Mouse (Mus musculus) hindbrain, embryonic 10.5 days (tissue): ENCODE data around the gene Arhgdig. TPM values are rescaled to one million over a fixed set of nuclear protein-coding genes. Genes with fewer than 3 reads are reported as not detected.
A peak's percentile ranks its signal among the peaks of the same experiment; 100 is the strongest.
"Not testable (repeated sequence)": the region's sequence is repeated elsewhere in the genome, so short reads cannot be mapped to it uniquely, and the experiment has no call there.

Experiments used
- DNase-seq: peaks from one replicate; pipeline ENCODE4 v3.0.0-alpha.2; 2017; ENCODE audit warnings: low spot score
- H3K27ac ChIP-seq: fragments of 300-500 bp; sonication (generic); 2 replicates; pipeline ENCODE4 v1.5.1; 2016; ENCODE audit warnings: mild to moderate bottlenecking, moderate library complexity
- H3K27me3 ChIP-seq: fragments of 300-500 bp; sonication (generic); 2 replicates; pipeline ENCODE4 v1.6.1; 2016; ENCODE audit warnings: mild to moderate bottlenecking; ENCODE audit not compliant: poor library complexity, insufficient read depth, severe bottlenecking
- H3K36me3 ChIP-seq: fragments of 300-500 bp; sonication (generic); 2 replicates; pipeline ENCODE4 v1.6.1; 2016; ENCODE audit warnings: mild to moderate bottlenecking, moderate library complexity
- H3K4me1 ChIP-seq: fragments of 300-500 bp; sonication (generic); replicated peaks from 2 replicates; pipeline ENCODE4 v1.6.1; 2016; ENCODE audit warnings: mild to moderate bottlenecking
- H3K4me3 ChIP-seq: fragments of 300-500 bp; sonication (generic); 2 replicates; pipeline ENCODE4 v1.5.1; 2016; ENCODE audit warnings: mild to moderate bottlenecking, moderate library complexity
- H3K9me3 ChIP-seq: fragments of 300-500 bp; sonication (generic); 2 replicates; pipeline ENCODE4 v1.6.1; 2016; ENCODE audit warnings: mild to moderate bottlenecking, moderate library complexity
- WGBS: fragments of 180-500 bp; shearing (Covaris S2); methylation state at CpG from one replicate; pipeline ENCODE4 v1.1.7; 2016; 5-methylcytosine and 5-hydroxymethylcytosine counted together
- polyA plus RNA-seq: library from polyadenylated mRNA; unstranded; fragments of >200 nt; fragmentation: Nextera tagmentation; extraction: Ambion mirVana; gene quantifications from 2 replicates; pipeline ENCODE4 v1.2.1, GENCODE M21; 2016

The Arhgdig gene
- polyA plus RNA-seq, 1 experiment from 2014 or later, result 8.3 TPM

DNA sequence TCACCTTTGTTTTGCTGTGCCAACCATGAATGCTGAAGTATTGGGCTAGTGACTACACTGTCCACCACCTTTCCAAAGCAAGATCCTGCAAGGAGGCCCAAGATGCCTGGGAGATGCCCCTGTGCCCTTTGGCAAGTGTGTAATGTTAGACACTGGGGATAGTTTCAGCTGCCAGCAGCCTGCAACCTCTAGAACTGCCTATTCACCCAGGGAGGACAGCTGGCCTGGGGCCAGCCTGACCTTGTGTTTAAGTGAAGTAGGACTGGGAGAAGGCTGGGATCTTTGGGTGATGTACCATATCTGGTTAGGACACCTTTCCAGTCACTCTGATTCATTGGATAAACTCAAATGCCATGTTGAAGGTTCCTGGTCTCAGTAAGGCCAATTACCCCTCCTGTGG, 5.6 kb downstream of the Arhgdig start:
- H3K4me3 ChIP-seq, result no peak overlapping the region
- H3K27ac ChIP-seq, result no peak overlapping the region
- H3K36me3 ChIP-seq, result peaks cover 23% of the 10 kb centered on the region
- peaks cover 50% of the 10 kb centered on the region for H3K4me1 ChIP-seq
- peaks cover 80% of the 10 kb centered on the region for H3K27me3 ChIP-seq
- no peaks in the 10 kb centered on the region for H3K9me3 ChIP-seq
- no peak for DNase-seq

DNA sequence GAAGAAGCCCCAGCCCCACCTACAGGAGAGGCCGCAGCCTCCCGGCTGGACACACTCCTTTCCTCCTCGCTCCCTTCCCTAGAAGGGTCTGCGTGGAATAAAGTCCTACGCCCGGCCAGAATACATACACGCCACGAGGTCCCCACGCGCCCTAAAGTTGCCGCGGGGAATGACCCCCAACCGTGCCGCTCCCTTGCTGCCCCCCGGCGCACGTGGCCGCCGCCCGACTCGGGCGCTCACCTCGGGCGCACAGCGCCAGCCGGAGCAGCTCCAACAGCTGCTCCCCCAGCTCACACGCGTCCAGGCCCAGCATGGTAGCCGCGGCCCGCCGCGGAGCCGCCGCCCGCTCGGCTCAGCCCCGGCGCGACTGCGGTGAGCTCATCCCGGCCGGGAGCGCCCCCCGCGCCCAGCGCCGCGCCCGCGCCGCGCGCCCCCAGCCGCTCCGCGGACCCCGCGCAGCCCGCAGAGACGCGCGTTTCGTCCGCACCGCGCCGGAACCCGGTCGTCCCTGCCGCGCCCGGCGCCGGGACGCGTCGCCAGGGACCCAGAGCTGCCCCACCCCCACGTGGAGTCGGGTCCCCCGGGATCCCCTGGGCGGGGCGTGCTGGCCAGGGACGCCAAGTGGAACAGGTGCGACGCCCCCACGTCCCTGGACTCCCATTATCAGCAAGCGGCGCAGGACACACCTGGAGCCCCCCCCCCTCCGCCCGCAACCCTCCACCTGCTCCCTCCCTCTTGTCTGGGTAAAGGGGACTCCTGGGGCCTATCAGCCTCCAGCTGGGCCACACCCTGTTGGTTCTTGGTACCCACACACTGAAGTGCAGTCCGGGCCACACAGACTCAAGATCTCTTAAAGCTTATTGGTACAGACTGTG, 6.5 kb downstream of the Arhgdig start:
- Histone ChIP-seq H3K27ac (peak overlapping the region; percentile 78), H3K36me3 (peaks cover 32% of the 10 kb centered on the region), H3K4me1 (peaks cover 50% of the 10 kb centered on the region), H3K9me3 (no peaks in the 10 kb centered on the region), H3K27me3 (peaks cover 76% of the 10 kb centered on the region), H3K4me3 (peak overlapping the region; percentile 64)
- peak; percentile 44 for DNase-seq
- 2% methylated on average over 91 of the region's 92 CpGs for WGBS

DNA sequence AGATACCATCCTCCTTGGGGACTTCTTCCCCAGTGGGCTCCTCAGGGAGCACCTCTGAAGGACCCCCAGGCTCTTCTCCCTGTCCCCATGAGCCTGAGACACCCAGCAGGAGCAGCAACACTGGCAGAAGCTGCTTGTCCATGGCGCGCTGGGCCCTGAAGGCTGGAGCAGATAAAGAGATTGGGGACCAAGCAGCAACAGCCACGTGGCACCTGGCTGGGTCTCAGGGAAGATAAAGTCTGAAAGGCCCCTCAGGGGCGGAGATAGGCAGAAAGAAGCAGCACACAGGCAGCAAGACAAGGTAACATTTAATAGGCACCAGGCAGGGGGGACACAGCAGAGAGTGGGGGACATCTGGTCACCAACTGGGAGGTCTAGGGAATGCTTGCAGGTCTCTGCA, 8.7 kb downstream of the Arhgdig start, which contains the start of gene Pdia2:
Gene Pdia2 (minus strand): TSS at position 196 of the 400 bp plus-strand sequence.
- H3K27me3 ChIP-seq, result peaks cover 55% of the 10 kb centered on the region
- H3K27ac ChIP-seq, result no peak within 1 kb of the TSS
- DNase-seq, result no peak
- WGBS, result 82% methylated on average over 4 of the region's 4 CpGs
- H3K9me3 ChIP-seq, result no peaks in the 10 kb centered on the region
- H3K4me1 ChIP-seq, result peaks cover 37% of the 10 kb centered on the region
- peak within 1 kb of the TSS; percentile 64; the same call in 1 of the 2 replicates for H3K4me3 ChIP-seq
- peaks cover 54% of the 10 kb centered on the region for H3K36me3 ChIP-seq

DNA sequence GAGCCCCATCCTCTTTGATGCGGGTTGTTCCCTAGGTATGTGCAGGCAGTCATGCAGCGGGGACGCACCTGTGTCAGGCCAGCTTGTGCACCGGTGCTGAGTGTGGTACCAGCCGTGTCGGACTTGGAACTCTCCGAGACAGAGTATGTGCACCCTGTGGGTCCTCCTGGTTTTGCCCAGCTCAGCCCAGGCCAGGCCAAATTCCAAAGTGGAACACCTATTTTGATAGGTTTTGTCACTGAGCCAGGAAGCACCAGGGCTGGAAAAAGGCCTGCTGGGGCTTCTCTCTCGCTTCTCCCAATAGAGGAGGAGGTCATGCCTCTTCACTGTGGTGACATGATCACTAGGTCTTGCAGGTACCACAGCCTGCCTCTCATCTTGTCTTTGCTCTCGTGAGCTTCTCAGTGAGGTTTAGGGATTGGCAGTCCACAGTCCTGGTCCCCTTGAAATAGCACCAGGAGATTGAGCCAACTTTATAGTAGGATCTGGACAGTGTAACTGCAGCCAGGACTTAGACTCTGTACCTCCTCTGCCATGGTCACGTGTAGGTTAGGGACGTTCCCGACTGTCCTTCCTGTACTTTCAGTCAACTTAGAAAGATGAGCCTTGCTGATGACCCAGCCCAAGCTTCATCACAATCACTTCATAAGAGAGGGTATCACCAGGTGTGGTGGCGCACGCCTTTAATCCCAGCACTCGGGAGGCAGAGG, 14.9 kb downstream of the Arhgdig start:
- Histone ChIP-seq H3K9me3 (no peaks in the 10 kb centered on the region), H3K27me3 (no peaks in the 10 kb centered on the region), H3K4me1 (no peaks in the 10 kb centered on the region), H3K27ac (no peak overlapping the region), H3K36me3 (peaks cover 100% of the 10 kb centered on the region), H3K4me3 (no peak overlapping the region)
- WGBS, result 96% methylated on average over 15 of the region's 15 CpGs
- no peak for DNase-seq

DNA sequence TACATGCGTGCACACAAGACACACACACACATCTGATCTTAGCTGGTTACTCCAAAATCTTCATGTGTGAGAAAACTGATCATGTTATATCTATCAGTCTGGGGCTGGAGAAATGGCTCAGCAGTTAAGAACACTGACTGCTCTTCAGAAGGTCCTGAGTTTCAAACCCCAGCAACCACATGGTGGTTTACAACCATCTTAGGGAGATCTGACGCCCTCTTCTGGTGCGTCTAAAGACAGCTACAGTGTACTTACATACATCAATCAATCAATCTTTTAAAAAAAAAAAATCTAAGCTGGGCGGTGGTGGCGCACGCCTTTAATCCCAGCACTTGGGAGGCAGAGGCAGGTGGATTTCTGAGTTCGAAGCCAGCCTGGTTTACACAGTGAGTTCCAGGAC, 16.1 kb downstream of the Arhgdig start:
- H3K9me3 ChIP-seq, H3K4me3 ChIP-seq, H3K27ac ChIP-seq, H3K27me3 ChIP-seq, H3K4me1 ChIP-seq, DNase-seq: not testable (repeated sequence)
- peaks cover 100% of the 10 kb centered on the region for H3K36me3 ChIP-seq
- 92% methylated on average over 7 of the region's 7 CpGs for WGBS

GRCm38 (mm10) chr17:26188091-26188805, 19.3 kb downstream of the Arhgdig start:
- WGBS, result 94% methylated on average over 11 of the region's 11 CpGs
- DNase-seq, result no peak
- no peaks in the 10 kb centered on the region for H3K4me1 ChIP-seq
- no peaks in the 10 kb centered on the region for H3K27me3 ChIP-seq
- peaks cover 100% of the 10 kb centered on the region for H3K36me3 ChIP-seq
- no peak overlapping the region for H3K4me3 ChIP-seq
- no peak overlapping the region for H3K27ac ChIP-seq
- H3K9me3 ChIP-seq, result no peaks in the 10 kb centered on the region

DNA sequence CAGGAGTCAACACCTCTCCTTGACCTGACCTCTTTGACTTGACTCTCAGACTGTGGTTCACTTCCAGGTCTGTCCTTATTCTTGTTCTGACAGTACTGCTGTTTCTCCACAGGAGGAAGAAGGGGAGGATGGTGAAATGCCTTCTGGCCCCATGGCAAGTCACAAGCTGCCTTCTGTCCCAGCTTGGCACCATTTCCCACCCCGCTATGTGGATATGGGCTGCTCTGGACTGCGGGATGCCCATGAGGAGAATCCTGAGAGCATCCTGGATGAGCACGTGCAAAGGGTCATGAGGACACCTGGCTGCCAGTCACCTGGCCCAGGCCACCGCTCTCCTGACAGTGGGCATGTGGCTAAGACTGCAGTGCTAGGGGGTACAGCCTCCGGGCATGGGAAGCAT, 20.0 kb downstream of the Arhgdig start:
- 95% methylated on average over 5 of the region's 5 CpGs for WGBS
- Histone ChIP-seq H3K9me3 (no peaks in the 10 kb centered on the region), H3K4me1 (no peaks in the 10 kb centered on the region), H3K27ac (no peak overlapping the region), H3K36me3 (peaks cover 100% of the 10 kb centered on the region), H3K4me3 (no peak overlapping the region), H3K27me3 (no peaks in the 10 kb centered on the region)
- DNase-seq, result no peak

DNA sequence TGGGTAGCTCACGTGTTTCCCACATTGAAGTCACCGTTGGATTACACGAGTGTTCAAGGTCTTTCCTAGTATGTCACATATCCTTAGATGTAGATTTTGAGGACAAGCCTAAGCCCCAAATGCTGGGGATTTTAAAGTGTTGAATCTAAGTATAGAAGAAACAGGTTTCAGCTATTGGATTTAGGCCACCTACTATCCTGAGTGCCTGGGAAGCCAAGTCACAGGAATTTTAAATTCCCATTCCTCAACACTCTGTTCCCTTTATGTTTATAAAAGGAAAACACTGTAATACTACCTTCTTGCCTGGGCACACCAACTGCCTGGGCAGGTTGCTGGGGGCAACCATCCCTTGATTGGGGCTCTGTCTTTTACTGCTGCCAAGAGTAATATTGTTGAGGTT, 26.4 kb downstream of the Arhgdig start:
- WGBS, result 93% methylated on average over 3 of the region's 3 CpGs

GRCm38 (mm10) chr17:26178611-26179010, 29.0 kb downstream of the Arhgdig start:
- no peaks in the 10 kb centered on the region for H3K4me1 ChIP-seq
- no peak overlapping the region for H3K4me3 ChIP-seq
- peaks cover 2% of the 10 kb centered on the region; the same call in 1 of the 2 replicates for H3K9me3 ChIP-seq
- no peaks in the 10 kb centered on the region for H3K27me3 ChIP-seq
- H3K36me3 ChIP-seq, result peaks cover 75% of the 10 kb centered on the region
- DNase-seq, result no peak
- no peak overlapping the region for H3K27ac ChIP-seq

More for the DNA sequence above, 26.4 kb downstream of the Arhgdig start:
- no peak for DNase-seq
- Histone ChIP-seq H3K27ac (no peak overlapping the region), H3K36me3 (peaks cover 77% of the 10 kb centered on the region), H3K9me3 (peaks cover 2% of the 10 kb centered on the region; the same call in 1 of the 2 replicates), H3K4me3 (no peak overlapping the region), H3K27me3 (no peaks in the 10 kb centered on the region), H3K4me1 (no peaks in the 10 kb centered on the region)

- not testable (repeated sequence) for H3K9me3 ChIP-seq, DNase-seq, H3K27me3 ChIP-seq, H3K4me1 ChIP-seq, H3K4me3 ChIP-seq, H3K27ac ChIP-seq
- peaks cover 69% of the 10 kb centered on the region for H3K36me3 ChIP-seq
- WGBS, result 89% methylated on average over 2 of the region's 2 CpGs
Measured at GRCm38 (mm10) chr17:26175248-26175647, 32.3 kb downstream of the Arhgdig start.

DNA sequence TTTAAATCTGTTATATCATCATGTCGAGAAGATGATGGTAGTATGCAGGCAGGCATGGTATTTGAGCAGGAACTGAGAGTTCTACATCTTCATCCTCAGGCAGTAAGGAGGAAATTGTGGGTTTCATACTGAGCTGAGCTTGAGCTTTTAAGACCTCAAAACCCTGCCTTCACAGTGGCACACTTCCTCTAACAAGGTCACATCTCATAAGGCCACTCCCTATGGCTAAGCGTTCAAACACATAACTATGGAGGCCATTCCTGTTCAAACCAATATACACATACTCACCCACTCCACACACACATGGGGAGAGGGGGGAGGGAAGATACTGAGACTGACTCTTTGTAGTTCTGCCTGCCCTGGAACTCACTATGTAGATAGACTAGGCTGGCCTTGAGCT, 39.5 kb downstream of the Arhgdig start:
- Histone ChIP-seq H3K36me3 (peaks cover 46% of the 10 kb centered on the region), H3K27me3 (no peaks in the 10 kb centered on the region), H3K27ac (no peak overlapping the region), H3K9me3 (no peaks in the 10 kb centered on the region), H3K4me3 (no peak overlapping the region), H3K4me1 (no peaks in the 10 kb centered on the region; the same call in 1 of the 2 replicates)
- DNase-seq, result no peak
- 91% methylated on average over 2 of the region's 2 CpGs for WGBS

- H3K27me3 ChIP-seq, result no peaks in the 10 kb centered on the region
- no peak for DNase-seq
- no peak overlapping the region for H3K4me3 ChIP-seq
- H3K27ac ChIP-seq, result no peak overlapping the region
- peaks cover 37% of the 10 kb centered on the region for H3K36me3 ChIP-seq
- H3K4me1 ChIP-seq, result no peaks in the 10 kb centered on the region; the same call in 1 of the 2 replicates
- 91% methylated on average over 1 of the region's 1 CpGs for WGBS
- H3K9me3 ChIP-seq, result no peaks in the 10 kb centered on the region
Measured at GRCm38 (mm10) chr17:26162736-26163135, 44.9 kb downstream of the Arhgdig start.
